Mouse (Mus musculus) forebrain, embryonic 15.5 days (tissue): ENCODE measurements at regions not wholly inside any gene's neighbourhood (a gene's known extent, or its start where the extent isn't known, plus 50 kb on each side); places are given as distances from the start of the nearest gene placed in this dataset.

Source experiments
- ATAC-seq: fragments of 200-750 bp; cut with Nextera tagmentation; replicated peaks from 2 replicates; pipeline ENCODE4 v1.8.0; 2017; ENCODE audit warnings: mild to moderate bottlenecking, moderate TSS enrichment, moderate library complexity
- H3K27ac ChIP-seq: fragments of 300-500 bp; sonication (generic); replicated peaks from 2 replicates; pipeline ENCODE4 v1.5.1; 2015; ENCODE audit warnings: mild to moderate bottlenecking, inconsistent platforms
- H3K27me3 ChIP-seq: fragments of 300-500 bp; sonication (generic); 2 replicates; pipeline ENCODE4 v1.6.1; 2015; ENCODE audit warnings: inconsistent platforms
- H3K36me3 ChIP-seq: fragments of 300-500 bp; sonication (generic); 2 replicates; pipeline ENCODE4 v1.6.1; 2015; ENCODE audit warnings: mild to moderate bottlenecking, inconsistent platforms
- H3K4me1 ChIP-seq: fragments of 300-500 bp; sonication (generic); 2 replicates; pipeline ENCODE4 v1.6.1; 2015; ENCODE audit warnings: inconsistent platforms
- H3K4me2 ChIP-seq: fragments of 300-500 bp; sonication (generic); replicated peaks from 2 replicates; pipeline ENCODE4 v1.6.1; 2015; ENCODE audit warnings: mild to moderate bottlenecking, inconsistent platforms
- H3K4me3 ChIP-seq: fragments of 300-500 bp; sonication (generic); 2 replicates; pipeline ENCODE4 v1.5.1; 2015; ENCODE audit warnings: mild to moderate bottlenecking, inconsistent platforms
- H3K9ac ChIP-seq: fragments of 300-500 bp; sonication (generic); replicated peaks from 2 replicates; pipeline ENCODE4 v1.6.1; 2015; ENCODE audit warnings: mild to moderate bottlenecking, inconsistent platforms
- H3K9me3 ChIP-seq: fragments of 300-500 bp; sonication (generic); 2 replicates; pipeline ENCODE4 v1.6.1; 2016; ENCODE audit warnings: inconsistent platforms
- whole genome bisulfite sequencing: fragments of 180-500 bp; shearing (Covaris S2); methylation state at CpG from one replicate; pipeline ENCODE4 v1.1.7; 2015; ENCODE audit warnings: mixed read lengths; 5-methylcytosine and 5-hydroxymethylcytosine counted together

DNA sequence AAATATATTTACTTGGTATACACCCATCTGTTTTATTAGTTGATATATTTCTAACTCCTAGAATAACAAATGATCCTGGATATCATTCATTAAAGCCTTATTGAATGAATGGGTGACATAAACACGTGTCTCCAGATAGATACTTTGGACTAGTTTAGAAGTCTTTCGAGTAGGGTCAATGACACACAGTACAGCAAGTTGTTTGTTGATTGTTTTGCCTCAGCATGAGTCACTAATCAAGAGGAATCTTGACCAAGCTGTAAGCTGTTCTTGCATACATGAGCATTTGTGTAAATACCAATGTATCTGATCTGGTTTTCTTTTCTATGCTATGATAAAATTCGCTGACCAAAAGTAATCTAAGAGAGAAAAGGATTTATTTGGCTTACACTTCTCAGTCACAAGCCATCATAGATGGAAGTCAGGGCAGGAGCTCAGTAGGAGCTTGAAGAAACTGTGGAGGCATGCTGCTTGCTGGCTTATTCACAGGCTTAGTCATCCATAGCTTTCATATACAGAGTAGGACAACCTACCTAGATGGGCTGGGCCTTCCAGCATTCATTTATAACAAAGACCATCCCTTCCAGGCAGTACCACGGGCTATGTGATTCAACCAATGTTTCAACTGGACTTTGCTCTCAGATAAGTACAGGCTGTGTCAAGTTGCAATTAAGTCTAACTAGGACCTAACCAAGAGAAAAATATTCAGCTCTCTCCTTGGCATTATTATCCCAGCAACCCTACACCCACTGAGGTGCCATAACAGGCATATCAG lies 192.5 kb downstream of the Rdh14 start:
- no peak overlapping the region for H3K4me3 ChIP-seq
- 76% methylated on average over 4 of the region's 4 CpGs for WGBS
- H3K9ac ChIP-seq = no peak overlapping the region
- H3K4me1 ChIP-seq = no peaks in the 10 kb centered on the region
- H3K4me2 ChIP-seq = no peak overlapping the region
- no peaks in the 10 kb centered on the region for H3K27me3 ChIP-seq
- H3K27ac ChIP-seq = no peak overlapping the region
- ATAC-seq = no peak
- no peaks in the 10 kb centered on the region for H3K36me3 ChIP-seq
- no peaks in the 10 kb centered on the region for H3K9me3 ChIP-seq

GRCm38 (mm10) chr12:10584026-10584425 lies 193.5 kb downstream of the Rdh14 start:
- no peaks in the 10 kb centered on the region for H3K9me3 ChIP-seq
- no peaks in the 10 kb centered on the region for H3K27me3 ChIP-seq
- no peaks in the 10 kb centered on the region for H3K36me3 ChIP-seq
- H3K4me1 ChIP-seq = no peaks in the 10 kb centered on the region
- no peak overlapping the region for H3K27ac ChIP-seq
- ATAC-seq = no peak
- no peak overlapping the region for H3K9ac ChIP-seq
- no peak overlapping the region for H3K4me2 ChIP-seq
- H3K4me3 ChIP-seq = no peak overlapping the region
- 61% methylated on average over 7 of the region's 7 CpGs for WGBS

- peaks cover 4% of the 10 kb centered on the region; the same call in 1 of the 2 replicates for H3K4me1 ChIP-seq
- ATAC-seq = peak; percentile 96
- H3K4me2 ChIP-seq = no peak overlapping the region
- no peaks in the 10 kb centered on the region for H3K36me3 ChIP-seq
- no peak overlapping the region for H3K4me3 ChIP-seq
- 32% methylated on average over 8 of the region's 8 CpGs for WGBS
- H3K9me3 ChIP-seq = no peaks in the 10 kb centered on the region
- no peak overlapping the region for H3K9ac ChIP-seq
- no peaks in the 10 kb centered on the region for H3K27me3 ChIP-seq
- no peak overlapping the region for H3K27ac ChIP-seq
Measured at GRCm38 (mm10) chr12:10589537-10589936, 199.0 kb downstream of the Rdh14 start.

GRCm38 (mm10) chr12:10597976-10598746 lies 207.6 kb downstream of the Rdh14 start:
- no peak overlapping the region for H3K4me2 ChIP-seq
- H3K9ac ChIP-seq = no peak overlapping the region
- WGBS = 24% methylated on average over 7 of the region's 7 CpGs
- no peak overlapping the region for H3K4me3 ChIP-seq
- no peak overlapping the region for H3K27ac ChIP-seq
- no peaks in the 10 kb centered on the region for H3K36me3 ChIP-seq
- H3K9me3 ChIP-seq = no peaks in the 10 kb centered on the region
- no peaks in the 10 kb centered on the region for H3K4me1 ChIP-seq
- H3K27me3 ChIP-seq = no peaks in the 10 kb centered on the region
- peak; percentile 65 for ATAC-seq

DNA sequence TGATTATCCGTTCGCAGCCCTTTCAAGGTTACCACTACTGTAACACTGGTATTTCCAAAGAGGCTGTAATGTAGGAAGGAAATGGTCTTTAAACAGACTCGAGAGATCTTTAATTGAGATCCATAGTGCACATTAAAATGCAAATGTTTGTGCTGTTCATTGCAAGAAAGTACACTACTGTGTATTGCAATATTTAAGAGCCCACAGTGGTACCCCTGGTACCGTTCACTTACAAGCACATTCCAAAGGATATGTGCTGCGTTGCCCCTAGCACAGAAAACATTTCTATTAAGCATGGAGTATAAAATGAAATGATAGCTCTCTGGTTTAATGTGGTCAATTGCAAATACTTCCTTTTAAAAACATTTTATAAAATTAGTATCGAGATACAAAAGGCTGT lies 209.5 kb downstream of the Rdh14 start:
- no peaks in the 10 kb centered on the region for H3K36me3 ChIP-seq
- no peak overlapping the region for H3K4me3 ChIP-seq
- WGBS = 75% methylated on average over 6 of the region's 6 CpGs
- no peak overlapping the region for H3K9ac ChIP-seq
- ATAC-seq = no peak
- no peak overlapping the region for H3K4me2 ChIP-seq
- H3K4me1 ChIP-seq = no peaks in the 10 kb centered on the region
- no peaks in the 10 kb centered on the region for H3K9me3 ChIP-seq
- no peak overlapping the region for H3K27ac ChIP-seq
- no peaks in the 10 kb centered on the region for H3K27me3 ChIP-seq

- H3K9me3 ChIP-seq = no peaks in the 10 kb centered on the region
- H3K9ac ChIP-seq = no peak overlapping the region
- H3K27me3 ChIP-seq = no peaks in the 10 kb centered on the region
- H3K27ac ChIP-seq = 0 out of 2 replicates have a peak overlapping the region, but pooled peaks have one; percentile 9
- H3K4me1 ChIP-seq = peaks cover 7% of the 10 kb centered on the region; the same call in 1 of the 2 replicates
- peak; percentile 72 for ATAC-seq
- no peaks in the 10 kb centered on the region for H3K36me3 ChIP-seq
- H3K4me2 ChIP-seq = no peak overlapping the region
- H3K4me3 ChIP-seq = no peak overlapping the region
Measured at GRCm38 (mm10) chr12:10618319-10618718, 227.7 kb downstream of the Rdh14 start.

GRCm38 (mm10) chr12:10620541-10620940 lies 230.0 kb downstream of the Rdh14 start:
- ATAC-seq = no peak
- Histone ChIP-seq H3K9me3 (no peaks in the 10 kb centered on the region), H3K36me3 (no peaks in the 10 kb centered on the region), H3K27ac (no peak overlapping the region), H3K4me3 (no peak overlapping the region), H3K4me2 (no peak overlapping the region), H3K27me3 (no peaks in the 10 kb centered on the region), H3K9ac (no peak overlapping the region), H3K4me1 (peaks cover 7% of the 10 kb centered on the region; the same call in 1 of the 2 replicates)
- 87% methylated on average over 3 of the region's 3 CpGs for WGBS

GRCm38 (mm10) chr12:10638591-10638990 lies 248.0 kb downstream of the Rdh14 start:
- no peaks in the 10 kb centered on the region for H3K36me3 ChIP-seq
- H3K27ac ChIP-seq = no peak overlapping the region
- WGBS = 60% methylated on average over 3 of the region's 3 CpGs
- no peaks in the 10 kb centered on the region for H3K27me3 ChIP-seq
- ATAC-seq = no peak
- no peaks in the 10 kb centered on the region for H3K4me1 ChIP-seq
- no peak overlapping the region for H3K4me2 ChIP-seq
- H3K9me3 ChIP-seq = no peaks in the 10 kb centered on the region
- no peak overlapping the region for H3K9ac ChIP-seq
- no peak overlapping the region for H3K4me3 ChIP-seq

GRCm38 (mm10) chr12:10654466-10655184 lies 264.1 kb downstream of the Rdh14 start:
- H3K4me2 ChIP-seq = no peak overlapping the region
- H3K4me3 ChIP-seq = no peak overlapping the region
- H3K9ac ChIP-seq = no peak overlapping the region
- 58% methylated on average over 6 of the region's 6 CpGs for WGBS
- no peaks in the 10 kb centered on the region for H3K4me1 ChIP-seq
- no peaks in the 10 kb centered on the region for H3K27me3 ChIP-seq
- H3K9me3 ChIP-seq = no peaks in the 10 kb centered on the region
- H3K36me3 ChIP-seq = no peaks in the 10 kb centered on the region
- ATAC-seq = peak; percentile 79
- H3K27ac ChIP-seq = peak overlapping the region; percentile 70

DNA sequence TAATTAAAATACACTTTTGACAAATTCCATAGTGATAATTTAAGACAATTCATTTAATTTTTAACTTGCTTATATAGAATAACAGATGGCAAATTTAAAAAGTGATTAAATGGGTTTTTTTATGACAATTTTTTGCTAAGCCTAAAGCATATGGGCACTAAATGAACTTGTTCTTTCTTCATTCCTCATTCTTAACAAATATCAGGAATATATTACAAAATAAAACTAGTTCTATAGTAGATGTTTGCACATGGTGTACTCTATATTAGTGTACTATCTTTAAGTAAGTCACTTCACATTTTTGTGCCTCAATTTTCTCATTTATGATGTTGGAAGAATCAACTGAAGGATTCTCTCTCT lies 264.6 kb downstream of the Rdh14 start:
- Histone ChIP-seq H3K4me2 (no peak overlapping the region), H3K4me1 (no peaks in the 10 kb centered on the region), H3K9me3 (no peaks in the 10 kb centered on the region), H3K36me3 (no peaks in the 10 kb centered on the region), H3K27me3 (no peaks in the 10 kb centered on the region), H3K9ac (no peak overlapping the region), H3K4me3 (no peak overlapping the region), H3K27ac (no peak overlapping the region; the same call in 1 of the 2 replicates)
- peak; percentile 57; the same call in 1 of the 2 replicates for ATAC-seq

- Histone ChIP-seq H3K4me3 (no peak overlapping the region), H3K4me2 (no peak overlapping the region), H3K4me1 (no peaks in the 10 kb centered on the region), H3K9me3 (no peaks in the 10 kb centered on the region), H3K27me3 (no peaks in the 10 kb centered on the region), H3K9ac (no peak overlapping the region), H3K27ac (no peak overlapping the region), H3K36me3 (no peaks in the 10 kb centered on the region)
- WGBS = 58% methylated on average over 2 of the region's 2 CpGs
- no peak for ATAC-seq
Measured at GRCm38 (mm10) chr12:10658826-10659225, 268.3 kb downstream of the Rdh14 start.

GRCm38 (mm10) chr12:10686747-10687146 lies 296.2 kb downstream of the Rdh14 start:
- peak; percentile 76; the same call in 1 of the 2 replicates for ATAC-seq
- H3K27ac ChIP-seq = no peak overlapping the region
- H3K4me1 ChIP-seq = no peaks in the 10 kb centered on the region
- no peak overlapping the region for H3K4me2 ChIP-seq
- no peaks in the 10 kb centered on the region for H3K9me3 ChIP-seq
- 32% methylated on average over 4 of the region's 4 CpGs for WGBS
- no peak overlapping the region for H3K9ac ChIP-seq
- H3K36me3 ChIP-seq = no peaks in the 10 kb centered on the region
- H3K4me3 ChIP-seq = no peak overlapping the region
- H3K27me3 ChIP-seq = no peaks in the 10 kb centered on the region
